Mouse (Mus musculus) limb, embryonic 11.5 days (tissue): ENCODE results near the gene Gm1043. TPM values are rescaled to one million over a fixed set of nuclear protein-coding genes. Genes with fewer than 3 reads are reported as not detected.

Experiments
- ATAC-seq: fragments of 200-750 bp; cut with Nextera tagmentation; 2 replicates; pipeline ENCODE4 v1.8.0; 2017; ENCODE audit warnings: low read depth; ENCODE audit not compliant: insufficient number of reproducible peaks, low FRiP score, low TSS enrichment
- DNase-seq: peaks from one replicate; pipeline ENCODE4 v3.0.0-alpha.2; 2015; ENCODE audit warnings: low spot score
- H3K27ac ChIP-seq: fragments of 300-500 bp; sonication (generic); replicated peaks from 2 replicates; pipeline ENCODE4 v1.5.1; 2014; ENCODE audit warnings: low read depth, mild to moderate bottlenecking, low read length
- H3K27me3 ChIP-seq: fragments of 300-500 bp; sonication (generic); 2 replicates; pipeline ENCODE4 v1.6.1; 2014; ENCODE audit warnings: mild to moderate bottlenecking, low read length, mixed read lengths; ENCODE audit not compliant: control insufficient read depth, insufficient read depth
- H3K36me3 ChIP-seq: fragments of 300-500 bp; sonication (generic); 2 replicates; pipeline ENCODE4 v1.6.1; 2014; ENCODE audit warnings: mild to moderate bottlenecking, low read length, moderate library complexity, mixed read lengths; ENCODE audit not compliant: control insufficient read depth, insufficient read depth
- H3K4me1 ChIP-seq: fragments of 300-500 bp; sonication (generic); 2 replicates; pipeline ENCODE4 v1.6.1; 2014; ENCODE audit warnings: low read length, mixed read lengths; ENCODE audit not compliant: control insufficient read depth, insufficient read depth
- H3K4me2 ChIP-seq: fragments of 300-500 bp; sonication (generic); 2 replicates; pipeline ENCODE4 v1.6.1; 2014; ENCODE audit warnings: low read depth, mild to moderate bottlenecking, moderate library complexity; ENCODE audit not compliant: severe bottlenecking
- H3K4me3 ChIP-seq: fragments of 300-500 bp; sonication (generic); 2 replicates; pipeline ENCODE4 v1.5.1; 2014; ENCODE audit warnings: low read depth, low read length
- H3K9ac ChIP-seq: fragments of 300-500 bp; sonication (generic); 2 replicates; pipeline ENCODE4 v1.6.1; 2014; ENCODE audit warnings: mild to moderate bottlenecking, low read length
- H3K9me3 ChIP-seq: fragments of 300-500 bp; sonication (generic); 2 replicates; pipeline ENCODE4 v1.6.1; 2016; ENCODE audit warnings: low read length; ENCODE audit not compliant: control insufficient read depth
- WGBS: fragments of 180-500 bp; shearing (Covaris S2); extraction: QIAGEN DNeasy Blood & Tissue Kit; methylation state at CpG from one replicate; pipeline ENCODE4 v1.1.7; 2014; 5-methylcytosine and 5-hydroxymethylcytosine counted together
- polyA plus RNA-seq: library from polyadenylated mRNA; unstranded; fragments of >200 nt; fragmentation: Nextera tagmentation; extraction: Ambion mirVana; gene quantifications from 2 replicates; pipeline ENCODE4 v1.2.1, GENCODE M21; 2014

The Gm1043 gene
- polyA plus RNA-seq, 1 experiment from 2014 or later = not detected

GRCm38 (mm10) chr5:37046791-37047190 lies 38.4 kb upstream of the Gm1043 start:
- H3K9ac ChIP-seq = no peak overlapping the region
- H3K27ac ChIP-seq = no peak overlapping the region
- ATAC-seq = no peak
- H3K4me3 ChIP-seq = no peak overlapping the region
- WGBS = 61% methylated on average over 5 of the region's 5 CpGs
- H3K4me1 ChIP-seq = no peaks in the 10 kb centered on the region
- no peak overlapping the region for H3K4me2 ChIP-seq
- no peaks in the 10 kb centered on the region for H3K9me3 ChIP-seq
- no peaks in the 10 kb centered on the region for H3K27me3 ChIP-seq
- no peak for DNase-seq
- H3K36me3 ChIP-seq = no peaks in the 10 kb centered on the region

DNA sequence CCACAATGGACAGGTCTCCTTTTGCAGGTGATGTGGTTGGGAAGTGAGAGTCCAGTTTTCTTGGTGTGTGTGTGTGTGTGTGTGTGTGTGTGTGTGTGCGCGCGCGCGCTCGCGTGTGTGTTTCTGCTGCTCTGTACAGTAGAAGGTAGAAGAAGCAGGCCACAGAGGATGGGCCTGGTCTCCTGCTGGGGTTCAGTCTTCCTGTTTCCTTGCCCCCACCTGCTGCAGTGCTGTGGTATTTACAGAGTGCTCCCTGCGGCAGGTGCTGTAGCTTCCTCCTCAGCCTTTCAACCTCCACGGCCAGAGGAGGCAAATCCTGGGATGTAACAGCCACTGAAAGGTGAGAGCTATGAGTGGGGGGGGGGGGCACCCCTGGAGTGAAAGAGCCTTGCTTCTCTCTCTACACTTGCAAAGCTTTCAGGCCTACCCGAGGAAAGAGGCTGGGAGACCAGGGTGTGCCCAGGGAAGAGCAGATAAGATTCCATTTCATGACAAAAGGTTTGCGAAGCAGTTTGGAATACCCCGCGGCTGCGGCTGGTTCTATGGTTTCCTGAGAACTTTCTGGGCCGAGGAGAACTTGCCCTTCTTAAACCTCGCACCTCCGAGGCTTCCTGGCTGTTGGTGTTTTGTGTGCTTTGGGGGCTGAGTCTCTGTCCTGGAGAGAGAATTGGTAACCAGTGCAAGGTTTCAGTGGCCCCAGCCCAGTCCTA lies 37.8 kb upstream of the Gm1043 start:
- DNase-seq (no peak), ATAC-seq (no peak)
- Histone ChIP-seq H3K4me2 (no peak overlapping the region), H3K4me1 (no peaks in the 10 kb centered on the region), H3K9ac (no peak overlapping the region), H3K27ac (no peak overlapping the region), H3K36me3 (no peaks in the 10 kb centered on the region), H3K27me3 (no peaks in the 10 kb centered on the region), H3K9me3 (no peaks in the 10 kb centered on the region), H3K4me3 (no peak overlapping the region)
- WGBS = 53% methylated on average over 17 of the region's 17 CpGs

DNA sequence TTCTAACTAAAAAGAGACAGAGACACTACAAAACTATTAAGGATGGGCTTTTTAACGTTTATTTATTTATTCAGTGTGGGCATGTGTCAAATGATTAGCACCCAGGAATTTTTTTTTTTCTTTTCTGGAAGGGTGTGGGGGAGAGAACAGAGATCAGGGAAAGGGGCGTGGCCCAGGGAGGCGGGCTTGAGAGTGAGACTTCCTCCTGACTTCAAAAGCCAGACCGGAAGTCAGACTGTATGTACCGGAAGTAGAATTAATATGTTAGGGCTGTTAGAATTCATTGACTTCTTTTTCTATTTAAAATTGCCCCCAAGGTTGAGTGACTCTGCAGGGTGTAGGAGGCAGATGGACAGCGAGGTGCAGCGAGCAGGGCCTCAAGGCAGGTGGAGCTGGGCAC lies 37.2 kb upstream of the Gm1043 start:
- no peak overlapping the region for H3K9ac ChIP-seq
- H3K27me3 ChIP-seq = no peaks in the 10 kb centered on the region
- H3K4me1 ChIP-seq = no peaks in the 10 kb centered on the region
- DNase-seq (no peak), ATAC-seq (no peak)
- H3K9me3 ChIP-seq = no peaks in the 10 kb centered on the region
- no peaks in the 10 kb centered on the region for H3K36me3 ChIP-seq
- no peak overlapping the region for H3K4me3 ChIP-seq
- WGBS = 63% methylated on average over 7 of the region's 7 CpGs
- H3K4me2 ChIP-seq = no peak overlapping the region
- no peak overlapping the region for H3K27ac ChIP-seq

DNA sequence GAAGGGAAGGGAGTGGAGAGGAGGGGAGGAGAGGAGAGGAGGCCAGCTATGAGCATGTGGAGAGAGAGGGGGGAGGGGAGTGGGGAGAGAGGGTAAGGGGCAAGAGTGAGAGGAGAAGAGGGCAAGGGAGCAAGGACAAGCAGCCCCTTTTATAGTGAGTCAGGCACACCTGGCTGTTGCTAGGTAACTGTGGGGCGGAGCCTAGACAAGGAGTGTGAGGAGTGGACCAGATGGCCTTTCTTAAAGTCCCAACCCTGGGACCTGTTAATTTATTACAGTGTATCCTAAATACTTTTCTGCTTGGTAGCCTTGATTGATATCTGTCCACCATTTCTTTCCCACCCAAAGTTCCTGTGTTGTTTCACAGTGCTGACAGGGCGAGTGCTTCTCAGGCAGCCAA lies 36.1 kb upstream of the Gm1043 start:
- Histone ChIP-seq H3K27me3 (no peaks in the 10 kb centered on the region), H3K4me2 (no peak overlapping the region), H3K27ac (no peak overlapping the region), H3K9ac (no peak overlapping the region), H3K9me3 (no peaks in the 10 kb centered on the region), H3K4me1 (no peaks in the 10 kb centered on the region), H3K4me3 (no peak overlapping the region), H3K36me3 (no peaks in the 10 kb centered on the region)
- 76% methylated on average over 2 of the region's 2 CpGs for WGBS
- no peak for DNase-seq
- ATAC-seq = no peak

DNA sequence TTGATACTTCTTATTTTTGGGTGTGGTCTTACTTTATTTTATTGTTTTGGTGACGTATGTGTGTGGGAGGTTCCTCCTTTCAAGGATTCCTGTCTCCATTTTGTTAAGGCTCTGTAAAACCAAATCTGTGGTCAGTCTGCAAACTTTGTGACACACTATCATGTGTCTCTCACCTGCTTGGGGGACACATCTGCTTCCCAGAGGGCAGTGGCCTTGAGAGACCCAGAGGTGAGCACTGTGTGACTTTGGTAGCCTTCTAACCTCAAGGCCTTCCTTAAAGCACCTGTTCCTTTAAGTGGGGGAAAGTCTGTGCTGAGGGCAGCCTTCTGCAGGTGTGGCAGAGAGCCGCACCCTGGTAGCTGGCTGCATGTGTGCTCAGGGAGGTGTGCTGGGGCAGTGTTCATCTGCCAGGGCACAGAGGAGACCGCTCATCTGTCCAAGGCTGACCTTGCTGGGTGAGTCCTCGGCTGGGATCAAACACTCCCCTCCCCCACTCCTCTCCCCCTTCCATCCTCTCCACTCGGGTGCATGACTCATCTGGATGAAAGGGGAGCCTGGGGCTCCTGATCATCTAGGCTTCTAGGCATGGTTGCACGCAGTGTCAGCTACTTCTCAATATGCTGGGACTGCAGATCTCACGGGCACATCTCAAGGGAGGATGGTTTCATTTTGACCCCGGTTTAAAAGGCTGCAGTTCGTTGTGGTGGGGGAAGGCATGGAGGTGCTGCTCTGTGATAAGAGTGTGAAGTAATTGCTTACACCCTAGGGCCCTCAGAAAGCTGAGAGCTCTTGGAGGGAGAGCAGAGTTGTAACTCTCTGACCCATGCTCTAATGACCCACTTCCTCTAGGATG lies 34.4 kb upstream of the Gm1043 start:
- ATAC-seq = no peak

GRCm38 (mm10) chr5:37051374-37052100 lies 33.6 kb upstream of the Gm1043 start:
- DNase-seq (no peak), ATAC-seq (no peak)
- WGBS = 83% methylated on average over 16 of the region's 16 CpGs
- Histone ChIP-seq H3K27ac (no peak overlapping the region), H3K4me3 (no peak overlapping the region), H3K4me1 (no peaks in the 10 kb centered on the region), H3K9ac (no peak overlapping the region), H3K4me2 (no peak overlapping the region), H3K27me3 (no peaks in the 10 kb centered on the region), H3K36me3 (no peaks in the 10 kb centered on the region), H3K9me3 (no peaks in the 10 kb centered on the region)

More for the DNA sequence above, 34.4 kb upstream of the Gm1043 start:
- H3K4me1 ChIP-seq = no peaks in the 10 kb centered on the region
- no peak overlapping the region for H3K9ac ChIP-seq
- no peak for DNase-seq
- H3K4me3 ChIP-seq = no peak overlapping the region
- WGBS = 33% methylated on average over 9 of the region's 9 CpGs
- H3K36me3 ChIP-seq = no peaks in the 10 kb centered on the region
- no peaks in the 10 kb centered on the region for H3K27me3 ChIP-seq
- H3K9me3 ChIP-seq = no peaks in the 10 kb centered on the region
- no peak overlapping the region for H3K27ac ChIP-seq
- H3K4me2 ChIP-seq = no peak overlapping the region

- no peaks in the 10 kb centered on the region for H3K4me1 ChIP-seq
- ATAC-seq (no peak), DNase-seq (no peak)
- no peak overlapping the region for H3K9ac ChIP-seq
- H3K4me2 ChIP-seq = no peak overlapping the region
- H3K4me3 ChIP-seq = no peak overlapping the region
- no peaks in the 10 kb centered on the region for H3K9me3 ChIP-seq
- WGBS = 90% methylated on average over 5 of the region's 5 CpGs
- no peaks in the 10 kb centered on the region for H3K27me3 ChIP-seq
- H3K27ac ChIP-seq = no peak overlapping the region
- no peaks in the 10 kb centered on the region for H3K36me3 ChIP-seq
These were observed 32.3 kb upstream of the Gm1043 start for GRCm38 (mm10) chr5:37052846-37053245.

GRCm38 (mm10) chr5:37055789-37056188 lies 29.4 kb upstream of the Gm1043 start:
- WGBS = 74% methylated on average over 1 of the region's 1 CpGs
- H3K9ac ChIP-seq = no peak overlapping the region

More at GRCm38 (mm10) chr5:37055789-37056188, 29.4 kb upstream of the Gm1043 start:
- Histone ChIP-seq H3K36me3 (no peaks in the 10 kb centered on the region), H3K4me2 (no peak overlapping the region), H3K4me1 (no peaks in the 10 kb centered on the region), H3K27ac (no peak overlapping the region), H3K27me3 (no peaks in the 10 kb centered on the region), H3K4me3 (no peak overlapping the region), H3K9me3 (no peaks in the 10 kb centered on the region)
- DNase-seq (no peak), ATAC-seq (no peak)
